Mouse (Mus musculus): ENCODE measurements around the gene Slc30a10. TPM values are rescaled to one million over a fixed set of nuclear protein-coding genes. Genes with fewer than 3 reads are reported as not detected.

The Slc30a10 gene
- total and polyA plus RNA-seq, 3 experiments: not detected

DNA sequence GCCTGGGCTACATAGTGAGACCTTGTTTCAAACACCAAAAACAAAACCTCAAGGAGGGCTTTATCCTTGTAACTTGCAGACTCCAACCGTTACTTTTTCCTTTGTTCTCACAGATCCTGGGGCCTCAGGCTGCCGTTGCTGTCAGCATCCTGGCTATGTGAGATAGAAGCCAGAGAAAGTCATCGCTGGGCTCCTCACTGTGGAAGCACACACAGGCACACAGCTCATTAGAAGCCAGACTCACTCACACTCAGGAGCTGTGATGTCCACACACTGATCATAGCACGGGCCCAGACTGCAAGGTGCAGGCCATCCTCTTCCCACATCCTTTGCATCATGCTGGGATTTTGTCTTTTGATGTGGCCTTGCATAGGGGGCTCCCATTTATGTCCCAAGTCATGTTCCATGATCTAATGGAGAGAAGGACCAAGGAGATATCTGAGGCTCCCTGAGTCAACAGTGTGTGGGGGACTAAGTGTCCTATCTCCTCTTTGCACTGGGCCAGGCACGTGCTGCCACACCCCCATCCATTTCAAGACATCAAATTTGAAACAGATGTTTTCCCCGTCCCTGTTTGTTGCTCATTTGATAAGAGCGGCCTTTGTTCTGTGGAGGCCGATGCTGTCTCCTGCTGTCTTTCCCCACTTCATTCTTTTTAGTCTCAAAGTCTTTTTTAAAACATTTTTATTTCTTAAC lies 17.5 kb downstream of the Slc30a10 start:
- Histone ChIP-seq H3K9ac (ENCODE audit: low read depth, low read length) (no peak overlapping the region), H3K27me3 (ENCODE audit: control insufficient read depth, insufficient read depth, low read length) (no peaks in the 10 kb centered on the region), H3K36me3 (ENCODE audit: control insufficient read depth, insufficient read depth, low read length) (no peaks in the 10 kb centered on the region), H3K4me3 (no peak overlapping the region), H3K4me1 (ENCODE audit: control insufficient read depth, insufficient read depth, low read length) (no peaks in the 10 kb centered on the region), H3K79me2 (replicated peaks; ENCODE audit: control insufficient read depth, insufficient read depth, low read length) (no peaks in the 10 kb centered on the region), H3K27ac (no peak overlapping the region)
- TF ChIP-seq POLR2A (IDR thresholded peaks at IDR 0.05; ENCODE audit: insufficient read depth, low read depth, low read length) (no peak), CTCF (IDR thresholded peaks at IDR 0.05) (no peak), EP300 (IDR thresholded peaks at IDR 0.05; ENCODE audit: insufficient read depth, low read depth, low read length) (no peak)
- DNase-seq: no peak
- 37% methylated on average over 8 of the region's 8 CpGs for WGBS
- intact Hi-C loops (cut with DNase I): no loop called here

DNA sequence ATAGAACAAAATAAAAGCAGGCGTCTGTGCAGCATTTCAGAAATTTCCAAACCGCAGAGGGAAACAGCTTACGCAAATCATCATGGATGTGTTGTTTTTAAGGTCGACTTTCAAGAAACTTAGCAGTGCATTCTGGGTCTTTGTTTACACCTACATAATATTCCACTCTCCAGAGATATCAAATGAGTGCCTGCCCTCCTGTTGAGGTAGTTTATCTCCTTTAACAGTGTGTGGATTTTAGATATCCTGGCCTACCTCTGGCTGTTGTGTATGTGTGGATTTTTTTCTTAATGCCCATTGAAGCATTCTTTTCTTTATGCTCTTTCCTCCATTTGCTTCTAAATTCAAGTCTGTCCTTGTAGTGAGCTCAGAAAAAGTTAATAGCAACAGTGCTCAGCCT lies 18.1 kb downstream of the Slc30a10 start:
- H3K4me3 ChIP-seq: no peak overlapping the region
- no peak overlapping the region for H3K27ac ChIP-seq
- no peak for DNase-seq
- intact Hi-C loops (cut with DNase I): no loop called here
- TF ChIP-seq CTCF (IDR thresholded peaks at IDR 0.05) (no peak), POLR2A (IDR thresholded peaks at IDR 0.05; ENCODE audit: insufficient read depth, low read depth, low read length) (no peak)
- 90% methylated on average over 4 of the region's 4 CpGs for WGBS
- no peaks in the 10 kb centered on the region for H3K27me3 ChIP-seq (ENCODE audit: control insufficient read depth, insufficient read depth, low read length)
- no peaks in the 10 kb centered on the region for H3K79me2 ChIP-seq (replicated peaks; ENCODE audit: control insufficient read depth, insufficient read depth, low read length)
- H3K36me3 ChIP-seq (ENCODE audit: control insufficient read depth, insufficient read depth, low read length): no peaks in the 10 kb centered on the region
- no peaks in the 10 kb centered on the region for H3K4me1 ChIP-seq (ENCODE audit: control insufficient read depth, insufficient read depth, low read length)
- no peak overlapping the region for H3K9ac ChIP-seq (ENCODE audit: low read depth, low read length)

DNA sequence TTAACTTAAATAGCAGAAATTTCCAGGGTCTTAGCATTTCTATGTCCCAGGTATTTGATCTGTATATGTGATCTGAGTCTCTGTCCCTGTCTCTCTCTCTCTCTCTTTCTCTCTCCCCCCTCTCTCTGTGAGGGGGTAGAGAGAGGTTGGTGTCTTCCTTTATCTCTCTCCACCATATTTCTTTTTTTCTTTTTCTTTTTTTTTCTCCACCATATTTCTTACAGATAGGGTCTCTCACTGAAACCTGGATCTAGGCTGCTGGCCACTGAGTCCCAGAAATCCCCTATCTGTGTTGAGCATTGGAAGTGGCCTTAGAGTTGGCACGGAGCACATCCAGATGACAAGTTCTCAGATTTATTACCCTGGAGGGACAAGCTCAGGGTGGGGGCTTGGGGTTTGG lies 18.8 kb downstream of the Slc30a10 start:
- Histone ChIP-seq H3K36me3 (ENCODE audit: control insufficient read depth, insufficient read depth, low read length) (no peaks in the 10 kb centered on the region), H3K79me2 (replicated peaks; ENCODE audit: control insufficient read depth, insufficient read depth, low read length) (no peaks in the 10 kb centered on the region), H3K4me3 (no peak overlapping the region), H3K4me1 (ENCODE audit: control insufficient read depth, insufficient read depth, low read length) (no peaks in the 10 kb centered on the region), H3K27me3 (ENCODE audit: control insufficient read depth, insufficient read depth, low read length) (no peaks in the 10 kb centered on the region), H3K9ac (ENCODE audit: low read depth, low read length) (no peak overlapping the region), H3K27ac (no peak overlapping the region)
- intact Hi-C loops (cut with DNase I): no loop called here
- WGBS: 94% methylated on average over 1 of the region's 1 CpGs
- no peak for DNase-seq
- no peak for TF ChIP-seq CTCF (IDR thresholded peaks at IDR 0.05)
- no peak for TF ChIP-seq EP300 (IDR thresholded peaks at IDR 0.05; ENCODE audit: insufficient read depth, low read depth, low read length)
- TF ChIP-seq POLR2A (IDR thresholded peaks at IDR 0.05; ENCODE audit: insufficient read depth, low read depth, low read length): no peak

DNA sequence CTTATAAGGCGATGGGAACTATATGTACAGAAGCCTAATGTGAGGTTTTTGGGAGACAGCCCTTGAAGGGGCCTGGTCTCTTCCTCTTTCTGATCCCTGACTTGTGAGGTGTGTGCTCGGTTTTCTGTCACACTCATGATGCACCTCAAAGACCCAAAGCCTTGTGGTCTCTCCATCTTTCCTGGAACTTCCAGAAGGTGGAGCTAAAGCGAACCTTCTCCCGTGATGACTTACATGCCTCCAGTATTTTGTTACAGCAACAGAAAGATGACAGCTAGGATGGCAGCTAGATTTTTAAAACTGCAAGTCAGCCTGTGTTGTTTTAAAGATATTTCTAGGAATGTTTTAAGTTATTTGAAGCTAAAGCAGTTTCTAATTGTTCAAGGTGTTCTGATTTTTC lies 25.2 kb downstream of the Slc30a10 start:
- 96% methylated on average over 4 of the region's 4 CpGs for WGBS
- no peak overlapping the region for H3K9ac ChIP-seq (ENCODE audit: low read depth, low read length)
- no peaks in the 10 kb centered on the region for H3K27me3 ChIP-seq (ENCODE audit: control insufficient read depth, insufficient read depth, low read length)
- TF ChIP-seq CTCF (IDR thresholded peaks at IDR 0.05) (no peak), EP300 (IDR thresholded peaks at IDR 0.05; ENCODE audit: insufficient read depth, low read depth, low read length) (no peak), POLR2A (IDR thresholded peaks at IDR 0.05; ENCODE audit: insufficient read depth, low read depth, low read length) (no peak)
- no peak for DNase-seq
- H3K27ac ChIP-seq: no peak overlapping the region
- H3K4me1 ChIP-seq (ENCODE audit: control insufficient read depth, insufficient read depth, low read length): no peaks in the 10 kb centered on the region
- H3K4me3 ChIP-seq: no peak overlapping the region
- intact Hi-C loops (cut with DNase I): no loop called here
- no peaks in the 10 kb centered on the region for H3K36me3 ChIP-seq (ENCODE audit: control insufficient read depth, insufficient read depth, low read length)
- H3K79me2 ChIP-seq (replicated peaks; ENCODE audit: control insufficient read depth, insufficient read depth, low read length): no peaks in the 10 kb centered on the region

DNA sequence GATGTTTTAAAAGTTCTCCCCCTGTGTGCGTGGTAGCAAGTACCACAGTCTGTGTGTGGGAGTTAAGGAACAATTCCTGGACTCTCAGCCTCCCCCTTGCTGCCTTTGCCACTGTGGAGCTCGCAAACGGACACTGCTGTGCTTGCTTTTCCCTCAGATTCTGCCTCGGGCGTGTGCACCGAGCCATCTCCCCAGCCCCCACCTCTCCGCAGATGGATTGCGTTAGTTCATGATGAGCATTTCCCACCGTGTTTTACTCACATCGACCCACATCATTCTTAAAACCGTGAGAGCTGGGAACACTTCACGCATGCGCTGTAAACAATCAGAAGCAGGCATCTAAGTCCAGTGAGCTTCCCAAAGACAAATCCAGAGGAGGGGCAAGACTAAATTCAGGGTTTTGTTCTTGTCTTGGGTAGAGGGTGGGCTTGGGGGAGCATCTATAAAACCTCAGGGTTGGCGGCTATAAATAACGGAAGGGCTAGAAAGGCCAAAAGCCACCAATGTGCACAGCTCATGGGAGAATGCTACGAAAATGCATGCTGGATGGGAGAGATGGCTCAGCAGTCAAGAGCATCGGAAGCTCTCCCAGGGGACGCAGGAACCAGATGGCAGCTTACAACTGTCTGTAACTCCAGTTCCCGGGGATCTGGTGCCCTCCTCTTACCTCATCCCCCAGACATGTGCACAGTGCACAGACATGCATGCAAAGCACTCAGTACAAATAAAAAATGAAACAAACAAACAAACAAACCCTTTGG lies 27.5 kb downstream of the Slc30a10 start:
- DNase-seq: peak in 1 of 2 experiments; percentile 4
- WGBS: 61% methylated on average over 19 of the region's 19 CpGs
- H3K36me3 ChIP-seq (ENCODE audit: control insufficient read depth, insufficient read depth, low read length): no peaks in the 10 kb centered on the region
- no peak for TF ChIP-seq EP300 (IDR thresholded peaks at IDR 0.05; ENCODE audit: insufficient read depth, low read depth, low read length)
- TF ChIP-seq POLR2A (IDR thresholded peaks at IDR 0.05; ENCODE audit: insufficient read depth, low read depth, low read length): no peak
- TF ChIP-seq CTCF (IDR thresholded peaks at IDR 0.05): no peak
- intact Hi-C loops (cut with DNase I): no loop called here
- no peaks in the 10 kb centered on the region for H3K4me1 ChIP-seq (ENCODE audit: control insufficient read depth, insufficient read depth, low read length)
- no peak overlapping the region for H3K4me3 ChIP-seq
- no peak overlapping the region for H3K9ac ChIP-seq (ENCODE audit: low read depth, low read length)
- H3K27me3 ChIP-seq (ENCODE audit: control insufficient read depth, insufficient read depth, low read length): no peaks in the 10 kb centered on the region
- H3K79me2 ChIP-seq (replicated peaks; ENCODE audit: control insufficient read depth, insufficient read depth, low read length): no peaks in the 10 kb centered on the region
- H3K27ac ChIP-seq: no peak overlapping the region

DNA sequence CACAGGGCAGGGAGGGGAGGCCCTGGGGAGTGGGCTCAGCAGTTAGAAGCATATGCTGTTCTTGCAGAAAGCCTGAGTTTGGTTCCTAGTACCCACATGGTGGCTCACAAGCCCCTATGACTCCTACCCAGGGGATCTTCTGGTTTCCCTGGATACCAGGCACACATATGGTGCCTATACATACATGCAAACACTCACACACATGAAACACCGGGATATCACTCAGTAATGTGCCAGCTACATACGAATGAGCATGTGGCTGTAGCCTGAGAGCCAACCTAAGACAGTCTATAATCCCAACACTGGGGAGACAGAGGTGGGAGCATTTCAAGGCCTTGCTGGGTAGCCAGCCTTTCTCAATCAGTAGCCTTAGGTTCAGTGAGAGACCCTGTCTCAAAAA lies 28.1 kb downstream of the Slc30a10 start:
- H3K9ac ChIP-seq (ENCODE audit: low read depth, low read length): no peak overlapping the region
- no peaks in the 10 kb centered on the region for H3K79me2 ChIP-seq (replicated peaks; ENCODE audit: control insufficient read depth, insufficient read depth, low read length)
- intact Hi-C loops (cut with DNase I): no loop called here
- TF ChIP-seq CTCF (IDR thresholded peaks at IDR 0.05) (no peak), EP300 (IDR thresholded peaks at IDR 0.05; ENCODE audit: insufficient read depth, low read depth, low read length) (no peak), POLR2A (IDR thresholded peaks at IDR 0.05; ENCODE audit: insufficient read depth, low read depth, low read length) (no peak)
- no peaks in the 10 kb centered on the region for H3K4me1 ChIP-seq (ENCODE audit: control insufficient read depth, insufficient read depth, low read length)
- H3K4me3 ChIP-seq: no peak overlapping the region
- H3K27ac ChIP-seq: no peak overlapping the region
- H3K36me3 ChIP-seq (ENCODE audit: control insufficient read depth, insufficient read depth, low read length): no peaks in the 10 kb centered on the region
- DNase-seq: no peak
- WGBS: 83% methylated on average over 2 of the region's 2 CpGs
- no peaks in the 10 kb centered on the region for H3K27me3 ChIP-seq (ENCODE audit: control insufficient read depth, insufficient read depth, low read length)
